Mouse (Mus musculus) thymus, postnatal 4 days (tissue): ENCODE results near the gene Ndrg4.
"Not testable (repeated sequence)": the region's sequence is repeated elsewhere in the genome, so short reads cannot be mapped to it uniquely, and the experiment has no call there.

Experiments
- DNase-seq: peaks from one replicate; pipeline ENCODE4 v3.0.0; 2021

Gene Ndrg4

DNA sequence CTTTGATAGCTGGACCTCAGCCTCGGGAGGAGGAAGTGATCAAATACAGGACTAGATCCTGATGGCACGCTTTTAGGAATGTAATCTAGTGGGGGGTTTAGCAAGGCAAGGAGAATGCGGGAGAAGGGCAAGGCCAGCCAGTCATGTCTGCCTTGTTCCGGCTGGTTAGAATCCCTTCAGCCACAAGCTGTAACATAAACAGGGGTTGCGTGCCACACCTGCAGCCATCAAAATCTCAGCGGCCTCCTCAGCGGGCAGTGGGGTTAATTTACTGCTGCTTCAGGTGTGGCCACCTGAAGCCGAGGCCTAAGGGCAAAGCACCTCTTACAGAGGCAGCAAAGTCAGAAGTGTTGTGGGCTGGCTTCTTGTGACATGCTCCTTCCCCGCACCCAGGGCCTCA is at the start of gene Ndrg4:
Gene Ndrg4 (plus strand): TSS at position 350 of the 400 bp plus-strand sequence.
- no peak for DNase-seq

DNA sequence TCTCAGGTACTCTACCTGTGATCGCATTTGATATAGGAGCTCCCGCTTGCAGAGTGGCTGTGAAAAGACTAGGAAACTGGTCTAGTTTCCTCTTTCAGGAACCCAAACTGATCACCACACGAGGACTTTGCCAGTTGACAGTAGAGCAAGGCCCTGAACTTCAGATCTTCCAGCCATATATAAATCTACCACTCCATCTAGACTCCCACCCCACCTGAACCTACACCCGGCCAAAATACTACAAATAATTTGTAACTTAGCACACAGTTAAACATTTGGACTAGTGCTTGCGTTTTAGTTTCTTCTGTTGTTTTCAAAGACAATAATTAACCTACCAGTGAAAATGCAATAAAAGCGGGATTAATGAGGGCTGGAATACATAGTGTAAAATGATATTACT is 43.9 kb upstream of the Ndrg4 start:
- DNase-seq, result no peak

GRCm38 (mm10) chr8:95633262-95634062 is 43.3 kb upstream of the Ndrg4 start, which contains the start of gene Gins3:
Gene Gins3, plus strand, starts transcription at chr8:95633453.
- peak; percentile 93 for DNase-seq

GRCm38 (mm10) chr8:95634063-95634340 is 42.8 kb upstream of the Ndrg4 start:
- no peak for DNase-seq

- DNase-seq, result no peak
Measured at GRCm38 (mm10) chr8:95644942-95645341, 31.8 kb upstream of the Ndrg4 start.

DNA sequence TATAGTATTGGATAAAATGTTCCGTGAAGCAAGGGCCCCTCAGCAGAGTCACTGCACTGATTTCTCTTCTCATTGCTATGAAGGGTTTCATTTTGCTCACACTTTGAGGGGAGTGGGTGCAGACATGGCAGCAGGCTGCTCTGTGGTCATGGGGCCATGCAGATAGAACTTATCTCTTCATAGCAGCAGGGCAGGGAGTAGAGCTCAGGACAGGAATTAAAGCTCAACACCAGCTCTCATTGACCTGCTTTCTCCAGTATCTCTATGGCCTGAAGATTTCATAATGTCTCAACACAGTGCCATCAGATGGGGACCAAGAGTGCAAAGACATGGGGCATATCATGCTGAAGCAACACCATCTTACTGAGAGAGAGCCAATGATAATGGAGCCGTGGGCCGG is 28.5 kb upstream of the Ndrg4 start:
- no peak for DNase-seq

GRCm38 (mm10) chr8:95653351-95653750 is 23.4 kb upstream of the Ndrg4 start:
- DNase-seq, result no peak

- no peak for DNase-seq
Measured at GRCm38 (mm10) chr8:95655831-95656230, 20.9 kb upstream of the Ndrg4 start.

GRCm38 (mm10) chr8:95656316-95657002 is 20.3 kb upstream of the Ndrg4 start:
- DNase-seq, result no peak

- DNase-seq, result no peak
Measured at GRCm38 (mm10) chr8:95657523-95657922, 19.3 kb upstream of the Ndrg4 start.

- DNase-seq, result no peak
Measured at GRCm38 (mm10) chr8:95660334-95660882, 16.4 kb upstream of the Ndrg4 start.

DNA sequence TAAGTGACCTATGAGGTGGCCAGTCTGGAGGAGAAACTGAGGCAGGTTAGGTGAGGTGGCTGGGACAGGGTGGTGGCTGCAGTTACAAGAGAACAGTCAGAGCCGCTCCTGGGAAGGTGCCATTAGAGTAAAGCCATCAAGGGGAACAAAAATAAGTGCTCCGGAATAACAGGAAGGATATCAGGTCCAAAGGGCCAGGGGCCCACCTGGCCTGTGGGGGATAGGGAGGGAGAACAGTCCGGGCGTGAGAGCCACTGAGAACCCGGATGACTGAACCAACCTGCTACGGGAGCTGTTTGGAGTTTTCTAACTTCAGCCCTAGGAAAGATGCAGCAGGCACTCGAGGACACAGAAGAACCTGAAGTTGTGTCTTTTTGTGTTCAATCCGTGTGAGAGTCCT is 15.7 kb upstream of the Ndrg4 start:
- DNase-seq, result no peak

DNA sequence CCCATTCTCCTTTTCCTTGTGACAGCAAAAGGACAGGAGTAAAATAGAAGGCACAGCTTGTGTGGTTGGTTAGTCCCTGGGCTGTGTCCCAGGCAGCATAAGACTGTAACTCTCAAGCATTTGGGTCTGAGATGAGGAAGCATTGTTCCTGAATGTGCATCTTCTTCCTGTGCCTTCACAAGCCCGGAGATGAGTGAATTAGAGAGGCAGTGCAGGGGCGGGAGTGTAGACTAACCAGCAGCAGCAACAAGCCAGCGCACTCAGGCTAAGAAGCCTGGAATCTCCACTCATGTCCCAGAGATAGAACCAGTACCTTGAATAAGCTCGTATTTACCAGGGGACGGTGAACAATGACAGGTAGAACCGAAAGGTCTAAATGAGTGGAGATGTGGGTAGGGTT is 15.2 kb upstream of the Ndrg4 start:
- no peak for DNase-seq

DNA sequence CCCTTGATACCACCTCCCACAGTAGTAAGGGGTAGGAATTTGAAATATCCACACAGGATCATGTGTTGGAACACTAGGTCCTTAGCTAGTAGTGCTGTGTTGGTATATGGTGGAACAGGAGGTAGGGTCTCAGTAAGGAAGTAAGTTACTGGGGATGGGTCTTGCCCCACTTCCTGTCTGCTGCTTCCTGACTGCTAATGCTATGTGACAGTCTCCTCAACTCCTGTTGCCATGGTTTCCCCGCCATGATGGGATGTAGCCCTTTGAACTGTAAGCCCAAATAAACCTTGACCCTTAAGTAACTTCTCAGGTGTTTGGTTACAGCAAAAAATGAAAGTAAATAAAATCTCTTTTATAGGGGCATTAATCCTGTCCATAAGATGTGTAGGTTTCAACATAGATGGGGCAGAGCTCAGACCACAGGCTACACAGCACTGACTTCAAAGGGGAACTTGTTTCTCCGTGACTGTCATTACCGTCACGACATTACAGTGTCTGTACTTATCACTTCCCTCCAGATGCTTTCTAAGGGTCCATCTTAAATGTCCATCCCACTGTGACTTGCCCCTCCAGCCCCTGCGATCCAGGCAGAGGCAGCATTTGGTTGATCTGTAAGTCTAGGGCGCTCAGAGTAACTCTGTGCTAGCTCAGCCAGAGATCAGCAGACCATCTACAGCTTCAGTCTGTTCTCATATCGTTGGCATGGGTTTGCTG is 13.7 kb upstream of the Ndrg4 start:
- no peak for DNase-seq

GRCm38 (mm10) chr8:95663599-95663949 is 13.2 kb upstream of the Ndrg4 start:
- no peak for DNase-seq

- DNase-seq, result not testable (repeated sequence)
Measured at GRCm38 (mm10) chr8:95665813-95666452, 10.8 kb upstream of the Ndrg4 start.

DNA sequence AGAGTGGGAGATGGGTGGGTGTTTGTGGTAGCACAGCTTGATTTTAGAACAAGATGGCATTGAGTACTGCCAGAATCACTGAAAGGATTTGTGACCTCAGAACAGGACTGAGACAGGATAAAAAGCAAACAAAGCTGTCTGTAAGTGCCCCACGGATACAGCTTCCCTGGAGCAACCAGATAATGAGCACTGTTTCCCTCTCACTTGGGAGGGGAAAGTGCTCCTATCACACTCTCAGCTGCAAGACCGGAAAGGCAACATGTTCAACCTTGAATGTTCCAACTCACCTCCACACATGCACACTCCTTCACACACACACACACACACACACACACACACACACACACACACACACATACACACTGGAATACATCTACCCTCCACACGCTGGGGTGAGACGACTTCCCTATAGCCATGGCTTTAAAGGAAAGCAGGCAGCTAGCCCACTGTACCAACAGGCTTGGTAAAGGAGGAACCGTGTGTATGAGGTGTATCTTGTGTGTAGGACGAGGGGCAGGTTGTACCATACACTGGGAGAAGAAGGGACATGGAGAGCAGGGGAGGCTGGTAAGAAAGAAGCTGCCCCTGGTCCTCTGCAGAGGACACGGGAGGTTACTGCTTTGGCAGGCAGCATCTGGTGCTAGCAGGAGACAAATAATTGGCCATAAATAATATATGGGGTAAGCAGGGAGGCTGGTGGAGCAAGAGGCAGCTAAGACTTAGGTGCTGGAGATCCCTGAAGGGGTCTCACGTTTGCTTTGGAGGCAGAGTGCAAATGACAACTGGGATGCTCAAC is 8.4 kb upstream of the Ndrg4 start:
- no peak for DNase-seq

DNA sequence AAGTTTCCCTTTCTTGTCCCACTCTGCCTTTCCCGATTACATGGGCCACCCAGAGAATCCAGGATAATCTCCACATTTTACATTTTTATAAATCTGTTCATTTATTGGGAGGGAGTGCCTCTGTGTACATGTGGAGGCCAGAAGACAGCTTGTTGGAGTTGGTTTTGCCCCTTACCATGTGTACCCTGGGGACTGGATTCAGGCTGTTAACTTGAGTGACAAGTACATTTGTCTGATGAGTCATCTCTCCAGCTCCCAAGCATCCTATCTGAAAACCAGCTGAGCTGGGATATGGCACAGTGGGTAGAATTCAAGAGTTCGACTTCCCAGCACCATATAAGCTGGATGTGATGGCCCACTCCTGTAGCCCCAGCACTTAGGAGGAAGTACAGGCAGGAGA is 6.8 kb upstream of the Ndrg4 start:
- no peak for DNase-seq

- no peak for DNase-seq
Measured at GRCm38 (mm10) chr8:95671861-95672260, 4.9 kb upstream of the Ndrg4 start.

DNA sequence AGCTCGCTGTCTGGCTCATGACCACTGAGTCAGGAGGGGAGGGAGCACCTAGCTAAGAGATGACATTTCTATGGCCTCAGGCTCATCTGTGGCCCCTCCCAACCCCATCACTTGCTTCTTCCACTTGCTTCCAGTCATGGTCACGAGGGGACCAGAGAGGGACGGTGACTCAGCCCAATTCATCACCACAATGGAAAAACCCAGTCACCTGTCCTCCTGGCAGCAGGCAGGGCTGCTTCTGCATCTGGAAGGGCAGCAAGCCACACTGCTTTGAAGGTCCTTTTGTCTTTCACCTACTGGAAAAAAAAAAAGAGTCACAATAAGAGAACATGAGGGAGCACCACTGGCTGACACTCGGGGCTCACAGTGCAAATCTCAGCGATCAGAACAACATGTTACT is 4.0 kb upstream of the Ndrg4 start:
- DNase-seq, result no peak

DNA sequence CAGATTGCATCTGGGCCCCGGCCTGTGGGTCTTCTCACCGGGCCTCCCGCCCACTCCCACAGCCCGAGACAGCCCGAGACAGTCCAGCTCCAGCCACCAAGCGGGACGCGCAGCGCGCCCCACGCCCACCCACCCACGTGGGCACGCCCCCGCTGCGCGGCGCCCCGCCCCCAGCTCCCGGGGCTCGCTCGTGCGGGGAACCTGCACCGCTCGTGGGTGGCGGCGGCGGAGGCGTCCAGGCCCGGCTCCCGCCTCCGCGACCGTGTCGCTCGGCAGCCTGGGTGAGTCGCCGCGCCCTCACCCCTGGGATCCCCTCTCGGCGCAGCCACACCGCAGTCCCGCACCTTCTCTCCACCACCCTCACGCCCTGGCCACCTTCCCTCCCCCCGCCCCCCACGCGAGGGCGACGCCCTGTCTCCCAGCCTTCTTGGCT is 827 bp downstream of the Ndrg4 start:
- peak; percentile 56 for DNase-seq

- DNase-seq, result peak; percentile 63
Measured at GRCm38 (mm10) chr8:95678024-95678611, 1.3 kb downstream of the Ndrg4 start.
